Mouse (Mus musculus) forebrain, embryonic 11.5 days (tissue): ENCODE results near the gene Cnih2. TPM values are rescaled to one million over a fixed set of nuclear protein-coding genes. Genes with fewer than 3 reads are reported as not detected.

ENCODE experiments used
- ATAC-seq: fragments of 200-750 bp; cut with Nextera tagmentation; replicated peaks from 2 replicates; pipeline ENCODE4 v1.8.0; 2017; ENCODE audit warnings: moderate TSS enrichment; ENCODE audit not compliant: low FRiP score
- DNase-seq: peaks from one replicate; pipeline ENCODE4 v3.0.0-alpha.2; 2017; ENCODE audit warnings: low spot score
- H3K27ac ChIP-seq: fragments of 300-500 bp; sonication (generic); 2 replicates; pipeline ENCODE4 v1.5.1; 2014; ENCODE audit warnings: low read depth, low read length
- H3K27me3 ChIP-seq: fragments of 300-500 bp; sonication (generic); 2 replicates; pipeline ENCODE4 v1.6.1; 2014; ENCODE audit warnings: mild to moderate bottlenecking, low read length, mixed read lengths; ENCODE audit not compliant: control insufficient read depth, insufficient read depth
- H3K36me3 ChIP-seq: fragments of 300-500 bp; sonication (generic); 2 replicates; pipeline ENCODE4 v1.6.1; 2014; ENCODE audit warnings: mild to moderate bottlenecking, low read length, moderate library complexity, mixed read lengths; ENCODE audit not compliant: control insufficient read depth, insufficient read depth
- H3K4me1 ChIP-seq: fragments of 300-500 bp; sonication (generic); replicated peaks from 2 replicates; pipeline ENCODE4 v1.6.1; 2014; ENCODE audit warnings: low read length, mixed read lengths; ENCODE audit not compliant: control insufficient read depth, insufficient read depth
- H3K4me2 ChIP-seq: fragments of 300-500 bp; sonication (generic); 2 replicates; pipeline ENCODE4 v1.6.1; 2014; ENCODE audit warnings: low read depth, mild to moderate bottlenecking, low read length, moderate library complexity, mixed read lengths; ENCODE audit not compliant: severe bottlenecking
- H3K4me3 ChIP-seq: fragments of 300-500 bp; sonication (generic); 2 replicates; pipeline ENCODE4 v1.5.1; 2014; ENCODE audit warnings: low read depth, low read length
- H3K9ac ChIP-seq: fragments of 300-500 bp; sonication (generic); 2 replicates; pipeline ENCODE4 v1.6.1; 2014; ENCODE audit warnings: low read length
- H3K9me3 ChIP-seq: fragments of 300-500 bp; sonication (generic); 2 replicates; pipeline ENCODE4 v1.6.1; 2016; ENCODE audit warnings: low read length, mixed read lengths; ENCODE audit not compliant: control insufficient read depth
- WGBS: fragments of 180-500 bp; shearing (Covaris S2); extraction: QIAGEN DNeasy Blood & Tissue Kit; methylation state at CpG from one replicate; pipeline ENCODE4 v1.1.7; 2014; 5-methylcytosine and 5-hydroxymethylcytosine counted together
- polyA plus RNA-seq: library from polyadenylated mRNA; unstranded; fragments of >200 nt; fragmentation: Nextera tagmentation; extraction: Ambion mirVana; gene quantifications from 2 replicates; pipeline ENCODE4 v1.2.1, GENCODE M21; 2014

Cnih2 gene
- polyA plus RNA-seq, 1 experiment from 2014 or later: 93.2 TPM

DNA sequence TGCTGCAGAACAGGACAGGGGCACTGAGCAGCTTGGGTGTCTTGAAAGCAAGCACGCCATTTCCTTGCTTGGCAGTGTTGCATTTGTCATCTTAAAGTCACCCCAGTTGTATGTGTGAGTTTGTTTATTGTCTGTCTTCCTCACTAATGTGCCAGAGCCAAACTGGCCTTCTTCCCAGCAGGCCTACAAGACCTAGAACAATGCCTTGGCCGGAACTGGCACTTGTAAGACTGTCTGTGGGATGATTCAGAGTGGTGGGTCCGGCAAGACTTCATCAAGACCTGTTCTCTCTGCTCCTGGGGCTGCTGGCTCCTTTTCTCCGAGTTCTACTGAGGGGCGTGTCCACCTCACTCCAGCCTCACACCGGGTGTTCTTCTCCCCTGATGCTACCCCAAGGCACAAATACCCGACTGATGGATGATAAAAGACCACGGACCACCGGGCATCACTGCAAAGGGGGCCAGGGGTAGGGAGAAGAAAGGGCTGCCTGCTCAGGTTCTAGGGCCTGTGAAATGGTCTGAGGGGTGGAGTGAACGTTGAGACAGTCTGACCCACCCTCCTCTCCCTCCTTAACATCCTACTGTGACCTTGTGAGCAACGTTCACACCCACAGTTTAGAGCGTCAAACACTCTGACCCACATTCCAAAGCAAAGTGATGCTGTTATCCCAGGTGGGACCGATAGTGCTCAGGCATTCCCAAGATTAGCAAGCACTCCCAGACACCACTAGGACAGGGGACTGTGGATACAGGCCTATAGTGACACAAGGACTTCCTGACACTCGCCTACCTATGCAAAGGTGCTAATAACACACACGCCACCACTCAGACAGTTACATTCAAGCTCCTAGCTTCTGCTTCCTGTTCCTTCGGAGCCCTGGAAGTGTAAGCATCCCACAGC, 40.2 kb downstream of the Cnih2 start:
- no peak for ATAC-seq
- Histone ChIP-seq H3K4me1 (peaks cover 11% of the 10 kb centered on the region; the same call in 1 of the 2 replicates), H3K27ac (no peak overlapping the region), H3K36me3 (no peaks in the 10 kb centered on the region), H3K9ac (no peak overlapping the region), H3K4me3 (no peak overlapping the region), H3K27me3 (peaks cover under 1% of the 10 kb centered on the region; the same call in 1 of the 2 replicates), H3K4me2 (no peak overlapping the region), H3K9me3 (no peaks in the 10 kb centered on the region)
- no peak for DNase-seq
- 22% methylated on average over 16 of the region's 16 CpGs for WGBS

DNA sequence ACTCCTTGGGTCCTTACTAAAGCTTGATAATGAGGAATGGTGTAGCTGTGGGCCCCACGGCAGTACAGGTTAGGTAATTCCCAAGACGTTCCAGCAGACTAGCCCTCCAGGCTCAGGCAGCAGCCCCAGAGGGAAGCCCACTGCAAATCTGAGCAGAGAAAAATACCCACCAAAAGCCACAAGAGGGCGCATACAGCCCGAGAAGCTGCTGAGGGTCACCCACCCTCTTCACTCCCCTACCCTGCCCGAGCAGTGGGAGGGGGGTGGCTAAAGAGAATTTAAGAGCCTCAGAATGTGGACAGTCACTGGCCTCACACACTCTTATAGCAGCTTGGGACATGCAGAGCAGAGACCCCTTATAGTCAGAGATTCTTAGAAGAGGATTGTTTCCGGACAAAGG, 42.1 kb downstream of the Cnih2 start:
- H3K27ac ChIP-seq: no peak overlapping the region
- DNase-seq (peak; percentile 82), ATAC-seq (peak; percentile 57)
- H3K9me3 ChIP-seq: no peaks in the 10 kb centered on the region
- no peak overlapping the region for H3K4me3 ChIP-seq
- H3K36me3 ChIP-seq: no peaks in the 10 kb centered on the region
- 14% methylated on average over 6 of the region's 6 CpGs for WGBS
- peaks cover 11% of the 10 kb centered on the region; the same call in 1 of the 2 replicates for H3K4me1 ChIP-seq
- H3K9ac ChIP-seq: no peak overlapping the region
- no peak overlapping the region for H3K4me2 ChIP-seq
- peaks cover 18% of the 10 kb centered on the region for H3K27me3 ChIP-seq

DNA sequence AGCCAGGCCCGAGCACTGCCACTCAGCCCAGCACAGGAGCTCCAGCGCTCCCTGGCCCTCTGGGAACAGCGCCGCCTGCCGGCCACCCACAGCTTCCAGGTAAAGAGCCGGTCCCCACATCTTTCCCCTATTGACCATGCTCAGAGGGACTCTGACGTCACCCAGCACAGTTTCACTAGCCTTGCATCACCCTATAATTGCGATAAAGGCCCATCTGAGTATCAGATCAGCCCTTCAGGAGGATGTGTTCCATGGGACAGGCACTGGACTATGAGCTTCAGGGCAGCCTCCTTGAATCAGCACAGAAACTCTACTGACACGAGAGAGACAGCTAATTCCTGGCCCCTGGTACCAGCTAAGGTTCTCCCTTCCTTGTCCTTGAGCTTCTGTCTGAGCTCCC, 44.4 kb downstream of the Cnih2 start:
- no peak overlapping the region for H3K4me3 ChIP-seq
- peaks cover 23% of the 10 kb centered on the region for H3K27me3 ChIP-seq
- DNase-seq (peak; percentile 84), ATAC-seq (no peak)
- H3K36me3 ChIP-seq: no peaks in the 10 kb centered on the region
- H3K4me2 ChIP-seq: no peak overlapping the region
- H3K4me1 ChIP-seq: peaks cover 14% of the 10 kb centered on the region
- no peaks in the 10 kb centered on the region for H3K9me3 ChIP-seq
- no peak overlapping the region for H3K9ac ChIP-seq
- no peak overlapping the region for H3K27ac ChIP-seq
- WGBS: 18% methylated on average over 9 of the region's 9 CpGs

DNA sequence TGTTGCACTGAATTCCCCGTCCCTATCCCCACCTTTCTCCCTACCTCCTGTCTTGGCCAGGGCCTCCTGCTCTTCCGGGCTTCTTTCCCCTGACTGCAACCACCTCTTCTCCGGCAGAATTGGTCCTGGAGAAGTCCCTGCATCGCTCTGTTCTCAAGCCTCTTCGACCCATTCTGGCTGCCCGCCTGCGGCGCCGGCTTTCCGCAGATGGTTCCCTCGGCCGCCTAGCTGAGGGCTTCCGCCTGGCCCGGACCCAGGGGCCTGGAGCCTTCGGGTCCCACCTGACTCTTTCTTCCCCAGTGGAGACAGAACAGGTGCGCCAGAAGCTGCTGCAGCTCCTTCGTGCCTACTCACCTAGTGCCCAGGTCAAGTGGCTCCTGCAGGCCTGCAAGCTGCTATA, 45.5 kb downstream of the Cnih2 start:
- Histone ChIP-seq H3K9ac (no peak overlapping the region), H3K4me2 (no peak overlapping the region), H3K9me3 (no peaks in the 10 kb centered on the region), H3K36me3 (no peaks in the 10 kb centered on the region; the same call in 1 of the 2 replicates), H3K27ac (no peak overlapping the region), H3K27me3 (peaks cover 23% of the 10 kb centered on the region), H3K4me1 (peaks cover 11% of the 10 kb centered on the region), H3K4me3 (no peak overlapping the region)
- DNase-seq (peak; percentile 48), ATAC-seq (no peak)
- WGBS: 69% methylated on average over 17 of the region's 17 CpGs

DNA sequence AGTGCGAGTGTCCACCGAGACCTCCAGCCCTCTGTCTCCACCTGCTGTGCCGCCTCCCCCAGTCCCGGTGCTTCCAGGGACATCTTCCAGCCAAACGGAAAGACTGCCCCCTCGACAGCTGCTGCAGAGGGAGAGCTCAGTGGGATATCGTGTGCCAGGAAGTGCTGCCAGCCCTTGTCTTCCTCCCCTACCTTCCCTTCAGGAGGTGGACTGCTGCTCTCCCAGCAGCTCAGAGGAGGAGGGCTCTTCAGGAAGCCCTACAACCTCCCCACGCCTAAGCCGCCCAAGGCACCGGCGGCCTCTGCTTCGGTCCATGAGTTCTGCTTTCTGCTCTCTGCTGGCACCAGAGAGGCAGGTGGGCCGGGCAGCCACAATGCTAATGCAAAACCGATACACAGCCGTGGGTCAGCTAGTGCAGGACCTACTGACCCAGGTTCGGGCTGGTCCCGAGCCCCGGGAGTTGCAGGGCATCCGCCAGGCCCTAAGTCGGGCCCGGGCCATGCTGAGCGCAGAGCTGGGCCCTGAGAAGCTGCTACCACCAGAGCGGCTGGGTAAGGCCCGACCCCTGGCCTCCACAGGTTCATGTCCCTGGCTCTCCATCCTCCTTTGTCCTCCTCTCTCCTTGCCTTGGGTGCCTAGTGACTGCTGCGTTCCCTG, 46.0 kb downstream of the Cnih2 start:
- DNase-seq (peak; percentile 55), ATAC-seq (no peak)
- no peak overlapping the region for H3K27ac ChIP-seq
- no peaks in the 10 kb centered on the region for H3K9me3 ChIP-seq
- no peak overlapping the region for H3K9ac ChIP-seq
- WGBS: 37% methylated on average over 25 of the region's 25 CpGs
- no peak overlapping the region for H3K4me2 ChIP-seq
- H3K27me3 ChIP-seq: peaks cover 23% of the 10 kb centered on the region
- H3K4me3 ChIP-seq: no peak overlapping the region
- H3K36me3 ChIP-seq: no peaks in the 10 kb centered on the region; the same call in 1 of the 2 replicates
- peaks cover 11% of the 10 kb centered on the region for H3K4me1 ChIP-seq

DNA sequence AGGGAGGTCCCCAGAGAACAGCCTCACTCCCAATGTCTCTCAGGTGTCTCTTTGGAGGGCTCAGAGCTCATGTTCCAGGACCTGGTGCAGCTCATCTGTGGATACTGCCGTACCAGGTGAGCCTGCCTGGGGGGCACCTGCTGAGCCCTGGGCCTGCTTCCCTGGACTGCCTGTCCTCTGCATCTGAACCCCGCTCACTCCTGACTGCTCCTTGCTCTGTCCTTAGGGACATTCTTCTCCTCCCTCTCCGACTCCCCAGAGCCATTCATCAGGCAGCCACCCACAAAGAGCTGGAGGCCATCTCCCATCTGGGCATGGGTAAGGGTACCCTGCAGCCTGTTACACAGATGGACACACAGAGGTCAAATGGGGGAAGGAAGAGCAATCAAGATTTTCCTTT, 46.8 kb downstream of the Cnih2 start:
- DNase-seq: no peak
- Histone ChIP-seq H3K4me2 (no peak overlapping the region; the same call in 1 of the 2 replicates), H3K4me3 (no peak overlapping the region), H3K4me1 (peaks cover 11% of the 10 kb centered on the region), H3K9ac (no peak overlapping the region), H3K27me3 (peaks cover 23% of the 10 kb centered on the region), H3K36me3 (no peaks in the 10 kb centered on the region; the same call in 1 of the 2 replicates), H3K9me3 (no peaks in the 10 kb centered on the region), H3K27ac (no peak overlapping the region)
- 44% methylated on average over 3 of the region's 3 CpGs for WGBS
- ATAC-seq: no peak

DNA sequence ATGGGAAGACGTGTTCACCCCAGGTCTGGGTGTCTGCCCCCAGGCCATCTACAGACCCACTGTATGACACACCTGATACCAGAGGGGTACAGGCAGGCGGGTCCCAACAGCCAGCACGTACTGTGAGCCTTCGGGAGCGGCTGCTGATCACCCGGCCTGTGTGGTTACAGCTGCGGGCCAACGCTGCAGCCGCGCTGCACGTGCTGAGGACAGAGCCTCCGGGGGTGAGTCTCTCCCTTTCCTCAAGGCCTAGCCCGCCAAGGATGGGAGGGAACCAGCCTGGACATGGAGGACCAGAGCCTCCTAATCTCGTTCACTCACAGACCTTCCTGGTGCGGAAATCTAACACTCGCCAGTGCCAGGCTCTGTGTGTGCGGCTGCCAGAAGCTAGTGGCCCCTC, 47.3 kb downstream of the Cnih2 start:
- no peak overlapping the region for H3K27ac ChIP-seq
- H3K9ac ChIP-seq: no peak overlapping the region
- H3K4me1 ChIP-seq: peaks cover 11% of the 10 kb centered on the region
- DNase-seq (no peak), ATAC-seq (no peak)
- H3K4me2 ChIP-seq: no peak overlapping the region; the same call in 1 of the 2 replicates
- peaks cover 23% of the 10 kb centered on the region for H3K27me3 ChIP-seq
- H3K36me3 ChIP-seq: no peaks in the 10 kb centered on the region; the same call in 1 of the 2 replicates
- 6% methylated on average over 17 of the region's 17 CpGs for WGBS
- H3K4me3 ChIP-seq: no peak overlapping the region
- no peaks in the 10 kb centered on the region for H3K9me3 ChIP-seq

DNA sequence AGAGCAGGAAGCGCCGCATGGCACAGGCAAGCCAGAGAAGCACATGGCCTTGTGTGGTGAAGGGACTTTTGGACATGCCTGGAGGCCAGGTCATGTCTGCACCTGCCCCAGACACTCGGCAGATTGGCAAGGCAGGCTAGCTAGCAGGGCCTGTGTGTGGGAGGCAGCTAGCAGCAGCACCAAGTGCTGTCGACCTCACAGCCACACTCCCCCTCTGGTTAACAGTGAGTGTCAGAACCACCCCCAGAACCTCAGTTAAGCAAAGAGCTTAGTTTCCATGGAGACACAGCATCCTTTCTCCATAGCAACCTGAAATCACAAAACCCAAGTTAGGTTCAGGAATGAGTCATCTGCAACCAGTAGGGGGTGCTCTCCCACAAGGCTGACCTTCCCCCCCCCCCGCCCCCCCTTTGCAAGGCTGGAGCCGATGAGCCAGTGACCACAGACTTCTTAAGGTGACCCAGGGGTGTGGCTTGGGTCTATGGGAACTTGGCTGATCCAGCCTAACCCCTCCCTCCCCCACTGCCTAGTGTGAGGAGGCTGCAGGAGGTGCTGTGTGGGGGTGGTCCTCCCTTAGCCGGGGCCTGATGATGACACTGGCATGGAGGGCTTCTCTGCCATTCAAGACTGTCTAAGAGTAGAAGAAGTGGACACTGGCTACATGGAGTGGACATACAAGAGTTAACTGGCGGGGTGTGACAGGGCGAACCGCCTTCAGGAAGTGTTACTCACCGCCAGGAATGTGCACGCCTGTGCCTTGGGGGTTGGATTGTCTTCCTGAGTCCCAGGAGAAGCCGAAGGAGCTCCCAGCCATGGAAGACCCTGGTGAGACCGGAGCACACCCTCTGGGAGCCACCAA, 48.0 kb downstream of the Cnih2 start, which contains the start of gene Rin1:
Rin1 (plus strand) TSS at position 435 of the 859 bp plus-strand sequence.
- H3K27ac ChIP-seq: no peak within 1 kb of the TSS
- H3K9ac ChIP-seq: no peak within 1 kb of the TSS
- ATAC-seq (0 out of 2 replicates have a peak, but pooled peaks have one; percentile 39), DNase-seq (peak; percentile 75)
- 16% methylated on average over 14 of the region's 14 CpGs for WGBS
- no peaks in the 10 kb centered on the region for H3K9me3 ChIP-seq
- H3K27me3 ChIP-seq: peaks cover 23% of the 10 kb centered on the region
- no peak within 1 kb of the TSS for H3K4me3 ChIP-seq
- no peak within 1 kb of the TSS; the same call in 1 of the 2 replicates for H3K4me2 ChIP-seq
- no peaks in the 10 kb centered on the region; the same call in 1 of the 2 replicates for H3K36me3 ChIP-seq
- peaks cover 11% of the 10 kb centered on the region for H3K4me1 ChIP-seq
